Mouse (Mus musculus) forebrain, embryonic 14.5 days (tissue): ENCODE measurements around the gene Gm17268. TPM values are rescaled to one million over a fixed set of nuclear protein-coding genes. Genes with fewer than 3 reads are reported as not detected.

Source experiments
- ATAC-seq: fragments of 200-750 bp; cut with Nextera tagmentation; 2 replicates; pipeline ENCODE4 v1.8.0; 2017; ENCODE audit warnings: mild to moderate bottlenecking, moderate library complexity
- DNase-seq: peaks from one replicate; pipeline ENCODE4 v3.0.0-alpha.2; 2015; ENCODE audit warnings: low spot score
- H3K27ac ChIP-seq: fragments of 300-500 bp; sonication (generic); 2 replicates; pipeline ENCODE4 v1.5.1; 2014; ENCODE audit warnings: low read depth, mild to moderate bottlenecking, control low read depth, low read length, moderate library complexity
- H3K27me3 ChIP-seq: fragments of 300-500 bp; sonication (generic); replicated peaks from 2 replicates; pipeline ENCODE4 v1.6.1; 2014; ENCODE audit warnings: low read length, control low read depth, mixed read lengths; ENCODE audit not compliant: control insufficient read depth, insufficient read depth
- H3K36me3 ChIP-seq: fragments of 300-500 bp; sonication (generic); 2 replicates; pipeline ENCODE4 v1.6.1; 2014; ENCODE audit warnings: low read length, control low read depth; ENCODE audit not compliant: control insufficient read depth, insufficient read depth
- H3K4me1 ChIP-seq: fragments of 300-500 bp; sonication (generic); 2 replicates; pipeline ENCODE4 v1.6.1; 2014; ENCODE audit warnings: antibody characterized with exemption, low read length, control low read depth; ENCODE audit not compliant: control insufficient read depth, insufficient read depth
- H3K4me2 ChIP-seq: fragments of 300-500 bp; sonication (generic); 2 replicates; pipeline ENCODE4 v1.6.1; 2014; ENCODE audit warnings: mild to moderate bottlenecking, control low read depth, low read length
- H3K4me3 ChIP-seq: fragments of 300-500 bp; sonication (generic); 2 replicates; pipeline ENCODE4 v1.5.1; 2014; ENCODE audit warnings: low read depth, low read length, control low read depth
- H3K9ac ChIP-seq: fragments of 300-500 bp; sonication (generic); 2 replicates; pipeline ENCODE4 v1.6.1; 2014; ENCODE audit warnings: mild to moderate bottlenecking, low read length, control low read depth, moderate library complexity
- H3K9me3 ChIP-seq: fragments of 300-500 bp; sonication (generic); replicated peaks from 2 replicates; pipeline ENCODE4 v1.6.1; 2016; ENCODE audit warnings: low read length, control low read depth, mixed read lengths; ENCODE audit not compliant: control insufficient read depth
- WGBS: fragments of 180-500 bp; shearing (Covaris S2); extraction: QIAGEN DNeasy Blood & Tissue Kit; methylation state at CpG from one replicate; pipeline ENCODE4 v1.1.7; 2014; 5-methylcytosine and 5-hydroxymethylcytosine counted together
- polyA plus RNA-seq: library from polyadenylated mRNA; unstranded; fragments of >200 nt; fragmentation: Nextera tagmentation; extraction: Ambion mirVana; gene quantifications from 2 replicates; pipeline ENCODE4 v1.2.1, GENCODE M21; 2014

Gene Gm17268
- polyA plus RNA-seq, 1 experiment from 2014 or later, result not detected

GRCm38 (mm10) chr11:82066953-82067571 lies 28.7 kb upstream of the Gm17268 start:
- H3K4me1 ChIP-seq, result no peaks in the 10 kb centered on the region
- no peak for DNase-seq
- no peaks in the 10 kb centered on the region for H3K27me3 ChIP-seq
- no peaks in the 10 kb centered on the region for H3K9me3 ChIP-seq
- H3K4me2 ChIP-seq, result no peak overlapping the region
- 87% methylated on average over 7 of the region's 7 CpGs for WGBS
- H3K9ac ChIP-seq, result no peak overlapping the region
- H3K36me3 ChIP-seq, result no peaks in the 10 kb centered on the region
- no peak for ATAC-seq
- H3K27ac ChIP-seq, result no peak overlapping the region
- H3K4me3 ChIP-seq, result no peak overlapping the region

GRCm38 (mm10) chr11:82063454-82063853 lies 25.1 kb upstream of the Gm17268 start:
- H3K4me2 ChIP-seq, result no peak overlapping the region
- 78% methylated on average over 2 of the region's 2 CpGs for WGBS
- no peak overlapping the region for H3K9ac ChIP-seq
- DNase-seq (no peak), ATAC-seq (no peak)
- no peaks in the 10 kb centered on the region for H3K36me3 ChIP-seq
- no peaks in the 10 kb centered on the region for H3K9me3 ChIP-seq
- no peak overlapping the region for H3K4me3 ChIP-seq
- no peaks in the 10 kb centered on the region for H3K4me1 ChIP-seq
- H3K27me3 ChIP-seq, result no peaks in the 10 kb centered on the region
- no peak overlapping the region for H3K27ac ChIP-seq

- no peak overlapping the region for H3K9ac ChIP-seq
- DNase-seq (no peak), ATAC-seq (no peak)
- H3K27ac ChIP-seq, result no peak overlapping the region
- H3K9me3 ChIP-seq, result no peaks in the 10 kb centered on the region
- no peaks in the 10 kb centered on the region for H3K4me1 ChIP-seq
- H3K27me3 ChIP-seq, result no peaks in the 10 kb centered on the region
- H3K36me3 ChIP-seq, result no peaks in the 10 kb centered on the region
- no peak overlapping the region for H3K4me3 ChIP-seq
- no peak overlapping the region for H3K4me2 ChIP-seq
- WGBS, result 79% methylated on average over 3 of the region's 3 CpGs
Observed at GRCm38 (mm10) chr11:82062226-82062625, 23.9 kb upstream of the Gm17268 start.

GRCm38 (mm10) chr11:82057646-82058045 lies 19.3 kb upstream of the Gm17268 start, which contains the start of gene Ccl11:
TSS of gene Ccl11 (plus strand) at chr11:82057823.
- no peak within 1 kb of the TSS for H3K4me3 ChIP-seq
- ATAC-seq, result no peak
- H3K4me1 ChIP-seq, result no peaks in the 10 kb centered on the region
- no peaks in the 10 kb centered on the region for H3K27me3 ChIP-seq
- H3K4me2 ChIP-seq, result no peak within 1 kb of the TSS
- no peaks in the 10 kb centered on the region for H3K9me3 ChIP-seq
- H3K27ac ChIP-seq, result no peak within 1 kb of the TSS
- 79% methylated on average over 6 of the region's 6 CpGs for WGBS
- DNase-seq, result no peak
- no peaks in the 10 kb centered on the region for H3K36me3 ChIP-seq
- H3K9ac ChIP-seq, result no peak within 1 kb of the TSS

- WGBS, result 91% methylated on average over 7 of the region's 7 CpGs
- no peaks in the 10 kb centered on the region for H3K36me3 ChIP-seq
- no peak overlapping the region for H3K4me3 ChIP-seq
- H3K4me1 ChIP-seq, result no peaks in the 10 kb centered on the region
- H3K9ac ChIP-seq, result no peak overlapping the region
- no peaks in the 10 kb centered on the region for H3K9me3 ChIP-seq
- no peak overlapping the region for H3K4me2 ChIP-seq
- no peak for DNase-seq
- ATAC-seq, result no peak
- no peak overlapping the region for H3K27ac ChIP-seq
- H3K27me3 ChIP-seq, result no peaks in the 10 kb centered on the region
Observed at GRCm38 (mm10) chr11:82053849-82054248, 15.5 kb upstream of the Gm17268 start.

GRCm38 (mm10) chr11:82047746-82048415 lies 9.5 kb upstream of the Gm17268 start:
- ATAC-seq (no peak), DNase-seq (peak; percentile 16)
- Histone ChIP-seq H3K27me3 (no peaks in the 10 kb centered on the region), H3K4me3 (no peak overlapping the region), H3K9ac (no peak overlapping the region), H3K4me1 (no peaks in the 10 kb centered on the region), H3K36me3 (no peaks in the 10 kb centered on the region), H3K27ac (no peak overlapping the region), H3K4me2 (no peak overlapping the region), H3K9me3 (no peaks in the 10 kb centered on the region)
- WGBS, result 48% methylated on average over 6 of the region's 6 CpGs

GRCm38 (mm10) chr11:82045471-82045870 lies 7.1 kb upstream of the Gm17268 start, which contains the start of gene Ccl7:
TSS of gene Ccl7 (plus strand) at chr11:82045712.
- ATAC-seq (no peak), DNase-seq (peak; percentile 31)
- Histone ChIP-seq H3K36me3 (no peaks in the 10 kb centered on the region), H3K27me3 (no peaks in the 10 kb centered on the region), H3K4me2 (no peak within 1 kb of the TSS), H3K27ac (no peak within 1 kb of the TSS), H3K9ac (no peak within 1 kb of the TSS), H3K9me3 (no peaks in the 10 kb centered on the region), H3K4me1 (no peaks in the 10 kb centered on the region), H3K4me3 (no peak within 1 kb of the TSS)
- 68% methylated on average over 3 of the region's 3 CpGs for WGBS

- H3K9ac ChIP-seq, result no peak overlapping the region
Observed at GRCm38 (mm10) chr11:82041671-82042080, 3.3 kb upstream of the Gm17268 start.

GRCm38 (mm10) chr11:82039132-82039660 lies 834 bp upstream of the Gm17268 start:
- ATAC-seq (no peak), DNase-seq (no peak)
- H3K4me3 ChIP-seq, result no peak overlapping the region
- H3K27me3 ChIP-seq, result no peaks in the 10 kb centered on the region
- H3K9me3 ChIP-seq, result no peaks in the 10 kb centered on the region
- no peaks in the 10 kb centered on the region for H3K4me1 ChIP-seq
- H3K36me3 ChIP-seq, result no peaks in the 10 kb centered on the region
- H3K9ac ChIP-seq, result no peak overlapping the region
- 80% methylated on average over 3 of the region's 3 CpGs for WGBS
- H3K4me2 ChIP-seq, result no peak overlapping the region
- H3K27ac ChIP-seq, result no peak overlapping the region

More at GRCm38 (mm10) chr11:82041671-82042080, 3.3 kb upstream of the Gm17268 start:
- Histone ChIP-seq H3K9me3 (no peaks in the 10 kb centered on the region), H3K27ac (no peak overlapping the region), H3K36me3 (no peaks in the 10 kb centered on the region), H3K4me1 (no peaks in the 10 kb centered on the region), H3K4me3 (no peak overlapping the region), H3K27me3 (no peaks in the 10 kb centered on the region), H3K4me2 (no peak overlapping the region)
- ATAC-seq (no peak), DNase-seq (peak; percentile 20)
- 91% methylated on average over 4 of the region's 4 CpGs for WGBS
